Mouse (Mus musculus): ENCODE measurements around the gene Dscam.

Gene Dscam

DNA sequence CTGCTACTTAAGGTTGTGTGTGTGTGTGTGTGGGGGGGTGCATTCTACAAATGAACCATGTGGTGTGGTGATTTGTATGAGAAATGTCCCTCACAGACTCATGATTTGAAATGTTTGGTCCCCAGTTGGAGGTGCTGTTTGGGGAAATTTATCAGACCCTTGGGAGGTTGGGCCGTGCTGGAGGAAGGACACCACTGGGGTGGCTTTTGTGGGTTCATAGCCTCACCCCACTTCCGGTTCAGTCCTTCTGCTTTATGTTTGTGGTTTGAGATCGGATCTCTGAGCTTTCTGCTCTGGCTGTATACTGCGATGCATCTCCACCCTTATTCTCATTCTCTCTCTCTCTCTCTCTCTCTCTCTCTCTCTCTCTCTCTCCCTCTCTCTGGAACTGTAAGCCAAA, 516.5 kb downstream of the Dscam start:
- DNase-seq (ENCODE audit: low spot score) = no peak

DNA sequence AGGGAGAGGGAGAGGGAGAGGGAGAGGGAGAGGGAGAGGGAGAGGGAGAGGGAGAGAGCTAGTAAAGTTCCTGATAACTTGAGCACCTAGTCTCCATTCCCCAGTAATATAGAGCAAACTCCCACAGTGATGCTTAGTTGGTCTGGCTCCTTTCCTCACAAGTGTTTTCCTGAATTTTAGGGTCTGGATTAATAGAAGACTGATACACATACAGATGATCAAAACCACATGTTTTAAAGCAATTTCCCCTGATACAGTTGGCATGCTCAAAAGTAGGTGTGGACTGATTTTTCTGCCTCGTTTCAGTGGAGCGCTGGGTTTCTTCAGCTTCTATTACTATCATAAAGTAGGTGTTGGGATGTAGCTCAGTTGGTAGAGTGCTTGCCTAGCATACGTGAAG, 519.1 kb downstream of the Dscam start:
- no peak for DNase-seq (ENCODE audit: low spot score)

DNA sequence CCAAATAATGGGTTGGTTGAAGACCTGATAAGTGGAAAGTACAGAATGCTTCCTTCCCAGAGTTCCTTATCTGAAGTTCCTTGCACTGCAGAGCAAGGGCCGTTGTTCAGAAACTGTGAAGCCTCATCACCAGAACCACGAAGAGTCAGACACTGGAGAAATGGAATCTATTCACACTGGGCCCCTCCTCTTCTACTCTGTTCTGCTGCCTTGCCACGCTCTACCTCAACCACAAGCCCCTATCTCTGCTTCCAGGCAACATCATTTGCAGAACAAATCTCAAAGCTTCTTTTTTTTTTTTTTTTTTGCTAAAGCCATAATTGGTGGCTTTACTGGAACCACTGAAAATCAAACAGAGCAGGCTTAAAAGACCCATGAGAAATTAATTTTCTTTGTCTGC, 530.5 kb downstream of the Dscam start:
- DNase-seq (ENCODE audit: low spot score) = no peak

DNA sequence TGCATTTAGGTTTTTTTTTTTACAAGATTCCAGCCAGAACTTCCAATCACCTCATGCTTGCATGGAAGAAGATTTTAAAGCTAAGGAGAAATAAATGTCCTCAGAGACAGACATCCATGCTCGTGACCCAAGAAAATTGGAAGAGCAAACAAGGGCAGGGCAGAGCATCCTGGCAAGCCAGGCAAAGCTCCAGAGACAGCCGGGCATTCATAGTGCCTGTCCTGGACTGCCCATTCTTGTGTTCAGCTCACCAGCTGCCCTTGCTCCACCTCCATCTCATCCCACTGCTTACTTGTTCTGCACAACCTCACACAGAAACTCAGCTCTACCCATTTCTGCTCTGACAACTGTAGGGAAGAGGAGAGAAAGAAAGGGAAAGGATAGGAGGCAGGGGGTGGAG, 534.6 kb downstream of the Dscam start:
- no peak for DNase-seq (ENCODE audit: low spot score)

DNA sequence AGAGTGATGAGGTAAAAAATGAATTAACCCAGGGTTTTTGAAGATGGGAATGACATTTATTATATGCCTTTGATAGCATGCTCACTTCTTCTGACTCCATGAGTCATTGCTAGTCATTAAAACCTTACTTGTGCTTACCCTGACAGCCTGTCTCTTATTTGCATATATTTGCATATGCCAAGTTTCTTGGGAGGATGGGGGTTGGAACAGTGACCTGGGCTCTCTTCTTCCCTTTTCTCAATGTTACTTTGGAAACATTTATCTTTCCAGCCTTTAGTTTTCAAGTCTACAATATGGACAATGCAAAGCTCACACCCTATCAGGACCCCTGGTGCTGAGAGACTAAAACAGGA, 535.8 kb downstream of the Dscam start:
- DNase-seq (ENCODE audit: low spot score) = no peak

DNA sequence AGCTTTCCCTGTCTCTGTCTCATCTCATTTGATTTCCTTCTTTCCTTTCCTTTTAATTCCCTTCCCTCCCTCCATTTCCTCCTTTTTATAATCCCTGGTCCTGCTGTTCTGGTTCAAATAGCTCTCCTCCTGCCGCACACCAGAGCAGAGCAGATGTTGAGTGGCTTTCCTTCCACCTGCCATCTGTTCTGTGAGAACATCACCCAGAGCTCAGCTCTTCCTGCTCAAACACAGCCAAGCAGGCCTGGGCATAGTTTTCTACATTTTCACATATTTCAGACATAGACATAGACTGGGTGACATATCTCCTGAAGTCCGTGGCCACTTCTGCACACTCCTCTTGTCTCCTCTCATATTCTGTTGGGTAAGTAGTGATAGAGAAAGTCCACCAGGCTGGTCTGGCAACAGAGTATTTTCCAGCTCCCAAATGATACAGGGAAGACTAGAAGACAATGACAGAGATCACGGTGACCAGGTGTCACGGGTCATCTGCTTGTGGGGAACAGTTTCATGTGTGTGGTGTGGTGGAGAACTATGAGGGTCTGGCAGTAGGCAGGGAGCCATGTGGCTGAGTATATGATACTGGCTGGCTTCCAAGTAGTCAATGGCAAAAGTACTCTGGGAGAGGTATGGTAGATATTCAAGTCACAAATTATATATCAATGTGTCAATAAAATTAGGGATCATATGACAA, 536.3 kb downstream of the Dscam start:
- DNase-seq (ENCODE audit: low spot score) = no peak

DNA sequence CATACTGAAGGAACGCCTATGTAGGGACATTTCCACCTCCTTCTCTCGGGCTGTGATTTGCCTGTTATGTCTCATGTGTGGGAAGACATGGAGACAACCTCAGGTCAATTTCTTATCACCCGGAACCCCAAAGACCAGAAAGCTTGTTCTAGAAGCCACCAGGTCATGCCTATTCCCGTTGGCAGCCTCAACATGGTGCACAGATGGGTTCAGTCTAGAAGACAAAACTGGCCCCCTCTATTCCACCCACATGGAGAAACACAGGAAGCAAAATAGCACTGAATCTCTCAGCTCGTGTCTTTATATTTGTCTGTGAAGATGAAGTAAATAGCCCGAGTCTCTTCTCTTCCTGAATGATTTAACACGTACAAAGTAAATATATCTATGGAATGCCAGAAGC, 540.3 kb downstream of the Dscam start:
- DNase-seq (ENCODE audit: low spot score) = no peak

DNA sequence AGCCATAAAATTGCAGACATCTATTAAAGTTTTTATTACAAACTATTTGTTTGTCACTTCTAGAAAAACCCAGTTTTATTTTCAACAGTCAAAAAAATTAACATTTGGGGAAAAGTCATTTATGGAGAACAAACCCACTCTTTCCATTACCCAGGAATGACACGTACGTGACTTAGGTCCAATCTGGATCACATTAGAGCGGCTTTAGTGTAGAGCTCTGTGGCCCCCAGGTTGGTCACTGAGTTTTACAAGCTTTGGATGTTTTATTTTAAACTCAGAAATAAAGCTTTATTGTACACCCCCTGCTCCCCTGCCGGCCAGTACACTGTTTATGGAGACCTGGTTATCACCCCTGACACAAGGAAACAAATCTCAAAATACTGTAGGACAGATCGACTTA, 540.9 kb downstream of the Dscam start:
- DNase-seq (ENCODE audit: low spot score) = no peak

DNA sequence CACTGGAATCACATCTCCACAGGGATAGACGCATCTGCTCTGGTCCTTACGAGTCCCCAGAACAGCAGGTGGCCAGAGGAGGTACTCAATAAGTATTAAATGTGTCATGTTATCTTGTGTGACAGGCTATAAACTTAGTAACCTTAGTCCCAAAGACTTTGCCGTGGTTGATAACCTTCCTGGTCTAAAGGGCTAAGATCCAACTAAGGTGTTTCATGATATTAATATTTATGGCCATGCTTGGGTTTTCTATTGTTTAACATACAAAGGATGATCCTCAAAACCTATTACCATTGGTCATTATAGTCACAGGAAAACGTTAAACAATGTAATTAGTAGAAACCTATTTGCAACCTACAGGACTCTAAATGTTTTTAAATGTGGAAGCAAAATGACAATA, 545.1 kb downstream of the Dscam start:
- no peak for DNase-seq (ENCODE audit: low spot score)

DNA sequence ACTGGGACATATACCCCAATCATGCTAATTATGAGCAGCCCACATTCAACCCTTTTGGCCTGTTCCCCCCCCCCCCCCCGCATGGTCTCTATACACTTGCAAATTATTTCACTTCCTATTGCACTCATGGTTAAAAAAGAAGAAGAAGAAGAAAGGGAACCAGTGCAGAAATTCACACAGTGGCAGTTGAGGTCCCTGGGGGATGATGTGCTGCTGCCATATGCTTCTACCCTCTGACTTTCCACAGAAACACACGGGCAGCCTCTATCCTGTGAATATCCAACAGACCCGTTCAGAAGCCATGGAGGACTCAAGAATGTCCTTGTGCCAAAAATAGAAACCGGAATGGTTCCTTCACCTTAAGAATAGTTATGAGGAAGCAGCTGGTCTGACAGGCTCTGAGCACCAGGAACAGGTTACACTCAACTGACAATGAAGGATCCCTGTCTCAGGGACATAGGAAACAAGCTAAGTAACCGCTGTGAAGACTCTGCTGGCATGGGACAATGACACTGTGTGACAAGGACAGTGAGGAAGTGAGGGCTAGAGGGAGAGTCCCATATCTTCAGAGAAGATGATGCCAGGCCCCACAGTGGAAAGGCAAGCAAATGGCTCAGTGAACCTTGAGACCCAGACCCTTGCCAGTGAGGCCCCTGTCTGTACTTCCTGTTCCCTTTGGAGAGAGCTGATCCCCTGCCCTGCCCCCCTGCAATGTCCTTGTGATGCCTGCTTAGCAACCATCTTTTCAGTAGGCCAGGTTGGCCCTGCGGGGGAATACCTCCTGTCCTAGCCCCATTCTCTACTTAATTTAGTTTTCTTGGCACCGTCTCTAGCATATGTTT, 545.8 kb downstream of the Dscam start:
- no peak for DNase-seq (ENCODE audit: low spot score)

DNA sequence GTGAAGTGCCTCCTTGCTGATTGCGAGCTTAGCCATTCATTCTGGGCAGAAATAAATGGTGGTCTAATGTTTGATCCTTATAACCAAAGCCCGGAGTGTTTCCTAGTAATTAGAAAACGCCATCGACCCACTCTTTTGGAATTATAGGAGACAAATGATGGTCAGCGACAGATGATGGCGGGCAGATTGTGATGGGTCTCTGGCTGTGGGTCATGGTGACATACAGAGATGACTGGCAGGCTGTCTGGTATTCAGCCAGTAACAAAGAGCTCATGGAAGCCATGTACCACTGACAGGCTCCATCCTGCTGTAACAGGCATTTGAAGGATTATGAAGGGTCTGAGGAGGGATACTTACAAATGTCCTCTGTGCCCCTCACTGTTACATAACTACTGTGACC, 549.7 kb downstream of the Dscam start:
- DNase-seq (ENCODE audit: low spot score) = no peak

DNA sequence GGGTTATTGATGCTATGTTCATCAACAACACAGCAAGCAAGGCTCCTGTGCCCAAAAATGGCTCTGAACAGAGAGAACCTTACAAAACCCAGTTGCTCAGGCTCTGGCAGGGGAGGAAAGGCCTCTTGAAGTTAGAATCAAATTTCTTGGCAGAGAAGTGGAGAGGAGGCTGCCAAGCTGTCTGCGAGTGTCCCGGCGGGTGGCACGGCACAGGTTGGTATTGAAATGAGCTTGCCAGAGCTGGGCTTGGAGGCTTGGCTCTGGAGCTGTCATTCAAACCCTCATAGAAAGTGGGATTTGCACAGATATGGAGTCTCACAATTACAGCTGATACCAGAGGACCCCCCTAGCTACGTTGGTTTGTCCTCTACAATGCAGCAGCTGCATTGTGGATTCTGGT, 550.1 kb downstream of the Dscam start:
- DNase-seq (ENCODE audit: low spot score) = no peak

DNA sequence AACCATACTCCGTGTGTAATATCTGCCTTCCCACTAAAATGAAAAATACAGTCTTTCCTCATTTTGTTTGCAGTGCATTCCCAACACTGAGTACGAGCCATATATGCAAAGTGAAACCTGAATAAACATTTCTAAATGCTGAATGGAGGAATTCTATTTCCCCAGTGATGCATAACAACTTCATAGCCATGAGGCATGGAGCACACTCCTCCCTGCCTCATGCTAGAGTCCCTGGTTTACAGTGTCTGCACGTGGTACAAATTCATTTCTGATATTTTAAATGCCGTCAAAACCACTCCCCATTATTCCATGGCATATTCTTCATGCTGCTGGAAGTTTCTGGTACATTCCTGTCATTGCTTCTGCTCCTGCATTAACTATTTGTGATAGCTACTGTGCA, 552.8 kb downstream of the Dscam start:
- no peak for DNase-seq (ENCODE audit: low spot score)

DNA sequence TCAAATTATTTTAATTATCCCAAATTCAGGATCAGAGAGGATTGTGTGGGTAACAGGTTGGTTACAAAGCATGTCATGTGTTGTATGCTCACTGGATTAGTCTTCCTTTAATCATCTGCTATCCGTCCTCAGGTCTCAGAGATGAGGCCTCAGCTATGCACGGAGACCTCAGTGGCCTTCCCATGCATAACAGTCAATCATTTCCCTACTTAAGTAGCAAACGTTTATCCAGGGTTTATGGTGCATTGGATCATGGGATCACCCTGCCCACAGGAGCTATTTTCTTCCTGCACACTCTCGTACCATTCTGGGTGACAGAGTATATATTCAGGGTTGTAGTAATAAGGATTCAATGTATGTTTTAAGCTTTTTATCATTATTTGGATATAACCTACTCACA, 557.3 kb downstream of the Dscam start:
- DNase-seq (ENCODE audit: low spot score) = no peak

DNA sequence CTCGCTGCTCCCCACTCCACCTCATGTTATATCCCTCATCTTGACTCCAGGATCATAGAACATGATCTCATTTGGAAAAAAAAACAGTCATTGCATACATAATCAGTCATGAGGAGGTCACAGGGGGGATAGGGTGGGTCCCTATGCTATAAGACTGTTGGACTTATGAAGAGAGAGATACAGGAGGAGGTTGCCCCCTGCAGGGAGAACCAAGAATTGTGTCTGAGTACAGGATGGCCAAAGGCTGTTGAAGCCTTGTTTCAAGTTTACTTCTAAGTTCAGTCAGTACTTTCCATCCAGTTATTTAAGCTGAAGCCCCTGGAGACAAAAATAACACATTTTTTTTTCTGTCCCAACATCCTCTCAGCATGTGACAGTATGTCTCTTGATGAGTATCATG, 559.7 kb downstream of the Dscam start:
- DNase-seq (ENCODE audit: low spot score) = no peak

DNA sequence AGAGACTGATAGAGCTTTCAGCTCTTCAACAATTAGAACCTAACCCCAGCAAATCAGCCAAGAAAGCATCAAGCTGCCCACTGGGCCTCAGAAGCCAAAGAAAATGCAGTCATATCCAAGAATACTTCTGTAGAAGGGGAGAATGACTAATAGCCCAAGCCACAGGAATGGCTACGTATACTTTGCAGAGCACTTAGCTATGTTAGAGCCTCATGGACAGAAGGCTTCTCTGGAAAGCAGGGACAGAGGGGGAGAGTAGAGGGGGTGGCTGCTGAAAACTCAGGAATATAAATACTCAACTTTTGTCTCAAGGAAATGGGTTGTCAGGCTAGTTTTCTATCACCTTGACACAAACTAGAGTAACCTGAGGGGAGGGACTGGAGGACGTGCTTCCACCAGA, 568.3 kb downstream of the Dscam start:
- DNase-seq (ENCODE audit: low spot score) = no peak

DNA sequence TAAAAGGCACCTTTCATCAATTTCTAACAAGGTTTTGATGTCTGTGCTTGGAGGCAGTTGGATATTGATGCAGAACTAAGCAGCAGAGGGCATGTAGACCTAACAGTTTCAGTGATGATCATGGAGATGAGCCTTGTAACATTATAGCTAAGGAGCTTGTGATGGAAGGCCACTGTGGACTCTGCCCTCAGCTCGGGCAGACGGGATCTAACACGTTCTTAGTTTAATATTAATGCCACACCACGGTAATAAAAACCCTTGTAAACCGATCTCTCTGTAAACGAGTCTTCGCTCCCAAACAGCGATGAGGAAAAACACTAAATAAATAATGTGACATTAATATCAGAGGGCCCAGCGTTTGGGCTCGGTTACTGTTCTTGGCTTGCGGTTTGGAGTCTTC, 569.8 kb downstream of the Dscam start:
- no peak for DNase-seq (ENCODE audit: low spot score)

DNA sequence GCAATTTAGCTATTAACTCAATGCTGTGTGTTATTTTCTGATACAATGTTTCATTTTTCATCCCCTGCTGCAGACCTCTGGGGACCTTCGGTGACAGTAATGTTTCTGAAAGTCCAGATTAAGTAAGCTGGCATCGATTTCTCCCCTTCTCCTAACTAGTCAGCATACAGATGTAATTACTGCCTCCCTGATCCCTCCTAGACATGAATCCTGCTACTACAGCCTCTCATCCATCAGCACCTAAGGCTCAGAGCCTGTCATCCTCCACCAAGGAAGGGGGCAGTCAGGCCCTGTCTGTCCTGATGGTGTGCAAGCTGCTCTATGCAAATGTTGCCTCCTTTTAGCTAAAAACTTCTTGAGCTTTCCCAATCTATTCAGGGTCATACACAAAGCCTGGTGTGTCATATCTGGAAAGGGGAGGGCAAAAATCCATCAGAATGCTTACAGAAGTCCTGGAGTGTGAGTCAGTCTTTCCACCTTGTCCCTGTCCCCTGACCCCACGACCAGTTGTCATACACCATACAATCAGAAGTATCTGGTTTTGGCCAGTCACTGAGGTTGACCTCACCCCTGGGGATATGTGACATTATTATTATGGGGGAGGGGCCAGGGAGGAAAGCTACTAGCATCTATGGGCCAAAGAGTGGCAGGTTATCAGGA, 571.0 kb downstream of the Dscam start:
- no peak for DNase-seq (ENCODE audit: low spot score)

DNA sequence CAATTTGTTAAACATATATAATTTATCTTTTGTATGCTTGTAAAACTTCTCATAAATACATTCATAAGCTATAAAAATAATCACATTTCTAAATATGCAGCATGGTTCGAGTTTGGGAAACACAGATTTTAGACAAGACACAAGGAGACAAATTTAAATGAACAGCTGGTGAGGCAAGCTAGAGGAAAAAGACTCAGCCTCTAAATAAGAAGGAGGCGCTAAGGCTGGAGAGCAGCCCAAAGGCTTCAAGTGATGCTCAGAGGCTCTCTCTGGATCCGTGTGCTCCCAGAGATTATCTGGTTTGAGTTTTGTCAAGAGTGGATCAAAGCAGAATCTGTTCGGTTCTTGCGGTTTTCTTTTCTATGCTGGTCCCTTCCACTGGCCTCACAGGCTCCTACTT, 594.7 kb downstream of the Dscam start:
- no peak for DNase-seq (ENCODE audit: low spot score)

DNA sequence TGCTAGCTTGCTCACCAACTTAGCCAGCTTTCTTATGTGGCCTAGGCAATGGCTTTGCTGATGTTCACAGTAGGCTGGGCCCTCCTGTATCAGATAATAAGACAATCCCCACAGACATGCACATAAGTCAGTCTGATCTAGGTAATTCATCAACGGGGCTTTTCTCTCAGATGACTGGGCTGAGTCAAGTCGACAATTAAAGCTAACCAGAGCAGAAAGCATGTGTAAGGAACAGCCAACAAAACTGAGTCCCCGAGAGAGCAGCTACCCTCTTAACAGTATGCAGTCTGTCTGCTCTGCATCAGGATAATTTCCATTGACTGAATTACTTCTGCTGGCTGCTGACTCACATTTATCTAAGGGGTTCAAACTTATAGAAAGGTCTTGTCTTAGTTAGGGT, 603.1 kb downstream of the Dscam start:
- DNase-seq (ENCODE audit: low spot score) = no peak

DNA sequence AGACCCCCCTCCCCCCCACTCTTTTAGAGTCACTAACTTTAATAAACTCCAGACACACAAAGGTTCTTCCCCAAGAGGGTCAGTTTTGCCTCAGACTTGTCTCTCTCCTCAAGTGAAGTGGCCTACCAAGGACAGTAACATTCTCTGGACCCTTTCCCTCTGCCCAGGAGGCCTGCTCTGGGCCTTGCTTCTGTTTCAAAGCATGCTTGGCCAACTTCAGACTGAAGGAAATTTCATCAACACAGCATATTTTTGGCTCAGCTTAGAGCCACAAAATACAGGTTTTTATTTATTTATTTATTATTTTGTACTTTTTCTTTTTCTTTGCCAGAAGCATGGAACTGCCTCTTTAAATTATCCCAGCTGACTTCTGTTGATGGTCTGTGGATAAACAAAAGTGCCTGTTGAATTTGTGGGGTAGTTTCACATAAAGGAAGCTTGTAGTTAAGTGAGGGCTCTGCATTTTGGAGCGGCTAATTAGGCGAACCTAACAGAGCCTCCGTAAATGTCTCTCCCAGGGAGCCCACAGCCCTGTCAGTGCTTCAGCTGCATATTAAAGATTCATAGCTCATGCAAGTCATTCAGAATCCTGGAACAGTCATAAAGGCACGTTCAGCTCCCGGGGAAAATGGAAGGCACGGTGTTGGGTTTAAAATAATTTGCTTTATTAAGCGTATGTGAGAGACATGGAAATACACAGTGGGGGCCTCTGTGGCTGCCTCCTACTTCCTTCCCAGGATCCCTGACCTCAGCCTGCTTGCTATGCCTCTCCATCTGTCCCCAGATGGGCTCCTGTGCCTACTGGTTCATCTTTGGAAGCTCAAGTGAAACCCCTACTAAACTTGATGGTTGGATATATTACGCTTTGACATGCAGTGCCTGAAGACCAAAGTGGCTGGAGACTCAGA, 606.9 kb downstream of the Dscam start:
- no peak for DNase-seq (ENCODE audit: low spot score)

DNA sequence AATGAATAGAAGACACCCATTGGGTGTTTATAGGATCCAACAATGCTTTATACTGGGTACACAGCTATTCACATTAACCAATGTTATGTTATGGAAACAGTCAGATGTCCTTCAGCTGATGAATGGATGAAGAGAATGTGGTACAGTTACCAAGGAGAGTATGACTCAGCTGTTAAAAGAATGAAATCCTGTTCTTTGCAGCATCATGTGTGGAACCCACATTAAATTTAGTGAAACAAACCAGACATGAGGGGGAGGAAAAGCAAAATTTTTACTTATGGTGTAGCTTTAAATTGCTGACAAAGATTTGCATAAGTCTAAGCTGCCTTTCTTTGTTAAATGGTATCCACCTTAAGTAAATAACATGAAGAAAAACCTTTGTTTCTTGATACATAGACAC, 610.8 kb downstream of the Dscam start:
- no peak for DNase-seq (ENCODE audit: low spot score)
